Mouse (Mus musculus): ENCODE results near the gene Inhbb. TPM values are rescaled to one million over a fixed set of nuclear protein-coding genes. Genes with fewer than 3 reads are reported as not detected.

The Inhbb gene
- 0.73 and 0.79 TPM in 2 replicates for polyA plus RNA-seq (2015; fragmentation: Nextera tagmentation; extraction: Ambion mirVana)

DNA sequence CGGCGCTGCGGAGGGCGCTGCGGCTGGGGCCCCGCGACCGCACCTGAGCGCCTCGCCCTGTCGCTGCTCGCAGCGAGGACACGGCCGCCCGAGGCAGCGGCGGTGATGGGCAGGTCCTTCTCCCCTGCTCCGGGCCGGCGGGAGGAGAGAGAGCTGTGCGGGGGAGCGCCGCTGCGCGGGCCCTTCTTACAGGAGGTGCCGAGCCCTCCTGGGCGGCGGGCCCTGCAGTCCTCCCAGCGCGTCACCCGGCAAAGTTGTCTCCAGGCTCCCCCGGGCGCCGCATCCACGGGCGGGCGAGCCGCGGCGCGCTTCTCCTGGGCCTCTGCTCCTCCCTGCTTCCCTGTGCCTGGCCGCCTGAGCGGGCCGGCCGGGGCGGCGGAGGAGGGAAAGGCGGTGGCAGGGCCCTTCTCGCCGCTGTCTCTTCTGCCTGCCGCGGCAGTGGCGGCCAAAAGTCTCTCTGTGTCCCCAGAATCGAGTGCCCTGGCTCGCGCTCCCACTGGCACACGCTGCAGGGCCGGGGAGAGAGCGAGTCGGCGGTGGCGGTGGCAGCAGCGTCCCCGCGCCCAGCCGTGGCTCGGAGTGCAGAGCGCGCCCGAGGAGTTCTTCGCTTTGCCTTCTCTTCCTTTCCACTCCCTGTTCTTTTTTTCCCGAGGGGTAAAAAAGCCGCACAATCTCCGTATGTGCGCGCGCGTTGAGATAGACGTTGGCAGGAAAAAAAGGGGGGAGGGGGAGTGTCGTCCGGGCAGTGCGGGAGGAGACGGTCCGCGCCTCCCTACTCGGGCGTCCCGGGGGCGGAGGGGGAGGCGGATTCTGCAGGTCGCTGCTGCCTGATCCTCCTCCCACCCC is at the start of gene Inhbb:
Gene Inhbb (minus strand): TSS at position 673 of the 846 bp plus-strand sequence.
- under 1% methylated on average over 63 of the region's 92 CpGs for WGBS
- H3K4me1 ChIP-seq, result peaks cover 39% of the 10 kb centered on the region
- no peak for ATAC-seq (ENCODE audit: low FRiP score, low read depth)

DNA sequence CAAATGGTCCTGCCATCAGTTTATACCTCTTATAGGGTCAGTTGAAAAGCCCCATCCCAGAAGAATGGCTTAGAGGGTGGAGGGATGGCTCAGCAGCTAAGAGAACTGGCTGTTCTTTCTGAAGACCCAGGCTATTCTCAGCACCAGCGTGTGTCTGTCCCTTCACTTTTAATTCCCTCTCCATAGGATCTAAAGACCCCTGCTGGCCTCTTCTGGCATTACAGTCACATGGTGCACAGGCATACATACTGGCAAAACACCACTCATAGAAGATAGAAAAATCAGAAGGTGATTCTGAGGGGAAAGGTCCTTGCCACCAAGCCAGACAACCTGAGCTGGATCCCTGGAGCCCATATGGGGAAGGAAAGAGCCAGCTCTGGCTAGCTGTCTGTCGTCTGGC is 41.3 kb upstream of the Inhbb start:
- Histone ChIP-seq H3K27me3 (0 out of 2 replicates have a peak, but pooled peaks cover 7% of the 10 kb centered on the region), H3K4me2 (replicated peaks) (no peak overlapping the region), H3K9me3 (no peaks in the 10 kb centered on the region), H3K4me1 (peaks cover 5% of the 10 kb centered on the region; the same call in 1 of the 2 replicates), H3K36me3 (peaks cover 3% of the 10 kb centered on the region; the same call in 1 of the 2 replicates), H3K4me3 (no peak overlapping the region), H3K9ac (no peak overlapping the region), H3K27ac (no peak overlapping the region)
- ATAC-seq (ENCODE audit: low FRiP score, low read depth), result no peak
- WGBS, result 49% methylated on average over 2 of the region's 2 CpGs

More for the DNA sequence above, at the start of gene Inhbb:
- no peaks in the 10 kb centered on the region for H3K9me3 ChIP-seq
- no peak within 1 kb of the TSS for H3K27ac ChIP-seq
- peak within 1 kb of the TSS; percentile 65 for H3K4me3 ChIP-seq
- H3K9ac ChIP-seq, result peak within 1 kb of the TSS; percentile 72
- peaks cover 94% of the 10 kb centered on the region for H3K27me3 ChIP-seq
- peak within 1 kb of the TSS; percentile 100 for H3K4me2 ChIP-seq (replicated peaks)
- H3K36me3 ChIP-seq, result no peaks in the 10 kb centered on the region

DNA sequence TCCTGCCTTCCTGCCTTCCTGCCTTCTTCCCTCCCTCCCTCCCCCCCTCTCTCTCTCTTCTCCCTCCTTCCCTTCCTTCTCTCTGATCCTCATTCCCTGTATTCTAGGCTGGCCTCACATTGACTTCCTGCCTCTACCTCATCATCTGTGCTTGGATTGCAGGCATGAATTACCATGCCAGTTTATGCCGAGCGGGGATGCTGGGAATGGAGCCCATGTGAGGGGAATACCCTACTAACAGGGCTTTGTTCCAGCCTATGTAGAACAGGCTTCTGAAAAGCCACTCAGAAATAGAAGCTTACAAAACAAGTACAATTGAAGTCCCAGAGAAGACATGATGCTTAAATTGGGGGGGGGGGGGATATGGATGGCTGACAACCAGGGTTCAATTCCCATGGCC is 38.0 kb upstream of the Inhbb start:
- no peak overlapping the region for H3K9ac ChIP-seq
- no peak for ATAC-seq (ENCODE audit: low FRiP score, low read depth)
- H3K9me3 ChIP-seq, result no peaks in the 10 kb centered on the region
- H3K4me2 ChIP-seq (replicated peaks), result no peak overlapping the region
- no peak overlapping the region for H3K4me3 ChIP-seq
- peaks cover 28% of the 10 kb centered on the region for H3K4me1 ChIP-seq
- H3K36me3 ChIP-seq, result no peaks in the 10 kb centered on the region
- H3K27me3 ChIP-seq, result peaks cover 15% of the 10 kb centered on the region; the same call in 1 of the 2 replicates
- WGBS, result 65% methylated on average over 2 of the region's 2 CpGs
- H3K27ac ChIP-seq, result no peak overlapping the region

DNA sequence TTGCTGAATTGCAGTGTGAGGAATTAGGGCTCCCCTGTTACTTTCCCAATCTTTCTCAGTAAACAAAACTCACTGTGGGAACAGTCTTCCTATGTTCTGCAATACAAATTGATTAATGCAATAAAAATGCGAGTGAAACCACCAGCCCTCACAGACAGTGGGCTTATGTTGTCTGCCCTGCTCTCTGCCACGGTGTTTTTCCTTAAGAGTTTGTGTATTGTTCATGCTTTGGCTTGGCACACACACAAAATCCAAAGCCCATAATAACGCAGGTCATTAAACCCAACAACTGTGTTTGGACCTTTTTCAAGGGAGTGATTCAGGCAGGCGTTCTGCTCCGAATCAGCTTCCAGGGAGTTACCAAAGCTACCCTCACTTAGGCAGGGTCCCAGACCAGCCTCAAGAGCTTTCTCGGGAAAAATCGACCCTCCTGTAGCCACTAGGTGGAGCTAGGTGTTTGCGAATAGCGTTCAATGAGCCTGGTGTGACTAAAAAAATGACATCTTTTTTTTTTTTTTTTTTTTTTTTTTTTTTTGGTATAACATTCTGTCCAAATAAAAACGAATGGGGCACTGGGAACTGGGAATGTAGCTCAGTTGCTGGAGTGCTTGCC is 36.1 kb upstream of the Inhbb start:
- peak; percentile 52 for ATAC-seq (ENCODE audit: low FRiP score, low read depth)
- peak overlapping the region; percentile 60 for H3K4me2 ChIP-seq (replicated peaks)
- H3K4me1 ChIP-seq, result peaks cover 34% of the 10 kb centered on the region

DNA sequence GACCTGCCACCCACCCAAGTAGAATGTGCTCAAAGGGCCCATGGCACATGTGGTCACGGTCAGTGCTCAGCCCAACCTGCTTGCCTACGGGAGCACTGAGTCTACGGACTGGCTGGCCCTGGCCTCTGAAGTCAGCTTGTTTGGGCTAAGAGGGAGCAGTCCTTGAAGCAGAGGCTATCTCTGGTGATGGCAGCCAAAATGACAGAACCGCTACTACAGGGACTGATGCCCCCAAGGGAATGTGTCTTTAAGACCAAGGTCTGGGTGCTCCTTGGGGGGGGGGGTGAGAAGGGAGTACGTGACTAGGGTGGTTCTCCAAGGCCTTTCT is 35.4 kb upstream of the Inhbb start:
- Histone ChIP-seq H3K4me1 (peaks cover 34% of the 10 kb centered on the region), H3K36me3 (no peaks in the 10 kb centered on the region), H3K4me2 (replicated peaks) (peak overlapping the region; percentile 60), H3K9me3 (no peaks in the 10 kb centered on the region), H3K9ac (no peak overlapping the region), H3K27me3 (peaks cover 19% of the 10 kb centered on the region; the same call in 1 of the 2 replicates), H3K27ac (peak overlapping the region; percentile 55; the same call in 1 of the 2 replicates), H3K4me3 (peak overlapping the region; percentile 25)
- ATAC-seq (ENCODE audit: low FRiP score, low read depth), result no peak; the same call in 1 of the 2 replicates
- WGBS, result 11% methylated on average over 5 of the region's 5 CpGs

More for the DNA sequence above, 36.1 kb upstream of the Inhbb start:
- no peak overlapping the region for H3K4me3 ChIP-seq
- no peak overlapping the region for H3K9ac ChIP-seq
- H3K36me3 ChIP-seq, result no peaks in the 10 kb centered on the region
- peaks cover 19% of the 10 kb centered on the region; the same call in 1 of the 2 replicates for H3K27me3 ChIP-seq
- H3K27ac ChIP-seq, result no peak overlapping the region
- WGBS, result 7% methylated on average over 10 of the region's 10 CpGs
- H3K9me3 ChIP-seq, result no peaks in the 10 kb centered on the region

DNA sequence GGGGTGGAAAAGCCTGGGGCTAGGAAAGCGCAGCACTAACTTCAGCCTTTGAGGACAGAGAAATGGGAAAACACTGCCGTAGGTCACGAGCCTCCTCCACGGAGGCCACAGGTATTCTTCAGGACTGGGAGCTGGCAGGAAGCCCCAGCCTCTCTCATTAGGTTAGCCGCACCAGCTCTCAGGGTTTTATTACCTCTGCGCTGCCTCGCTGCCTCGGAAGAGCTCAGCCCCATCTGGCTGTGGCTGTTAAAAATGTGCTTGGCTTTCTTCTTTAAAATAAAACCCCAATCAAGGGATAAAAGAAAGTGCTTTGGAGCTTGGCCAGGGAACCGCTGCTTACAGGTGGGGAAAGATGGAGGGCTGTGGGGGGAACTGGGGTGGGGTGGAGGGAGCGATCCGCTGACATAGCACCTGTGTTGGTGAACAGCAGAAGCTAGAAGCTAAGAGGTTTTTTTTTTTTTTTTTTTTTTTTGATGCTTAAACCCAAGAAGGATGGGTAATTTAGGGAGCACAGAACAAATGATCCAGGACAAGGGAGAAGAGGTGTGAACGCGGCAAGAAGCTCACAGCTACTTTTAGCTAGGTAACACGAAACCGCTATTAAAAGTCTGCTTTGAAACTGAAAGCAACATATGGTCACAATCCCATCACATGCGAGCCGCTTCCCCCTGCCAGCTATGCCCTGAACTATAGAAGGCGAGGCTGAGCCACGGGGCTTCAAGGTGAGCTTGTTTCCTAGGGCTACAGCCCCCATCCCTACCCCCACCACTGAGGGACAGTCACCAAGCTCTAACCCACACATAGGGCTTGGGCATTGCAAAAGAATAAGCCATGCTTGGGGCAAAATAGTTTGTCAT is 34.9 kb upstream of the Inhbb start:
- Histone ChIP-seq H3K4me1 (peaks cover 34% of the 10 kb centered on the region), H3K27ac (peak overlapping the region; percentile 55; the same call in 1 of the 2 replicates), H3K4me3 (peak overlapping the region; percentile 25), H3K9ac (no peak overlapping the region), H3K4me2 (replicated peaks) (peak overlapping the region; percentile 60), H3K27me3 (peaks cover 19% of the 10 kb centered on the region; the same call in 1 of the 2 replicates), H3K9me3 (no peaks in the 10 kb centered on the region), H3K36me3 (no peaks in the 10 kb centered on the region)
- WGBS, result 3% methylated on average over 19 of the region's 19 CpGs
- ATAC-seq (ENCODE audit: low FRiP score, low read depth), result peak; percentile 77

DNA sequence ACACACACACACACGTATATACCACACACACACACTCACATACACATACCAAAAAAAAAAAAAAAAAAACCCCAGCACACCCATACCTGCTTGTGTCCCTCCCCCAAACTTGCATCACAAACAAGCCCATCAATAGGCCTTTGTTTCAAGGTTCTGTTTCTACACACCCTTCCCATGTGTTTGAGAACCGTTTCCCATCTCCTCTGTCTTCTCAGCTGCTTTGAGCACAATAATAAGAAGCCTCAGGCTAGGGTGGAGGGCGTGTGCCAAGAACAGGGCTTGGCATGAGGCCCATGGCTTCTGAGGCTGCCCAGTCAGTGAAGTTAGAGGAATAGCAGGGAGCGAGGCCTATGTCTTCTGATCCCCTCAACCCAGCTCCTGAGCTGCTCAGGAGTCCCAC is 31.7 kb upstream of the Inhbb start:
- no peak overlapping the region for H3K4me3 ChIP-seq
- H3K27ac ChIP-seq, result no peak overlapping the region
- no peak overlapping the region for H3K4me2 ChIP-seq (replicated peaks)
- no peak overlapping the region for H3K9ac ChIP-seq
- no peak for ATAC-seq (ENCODE audit: low FRiP score, low read depth)
- 57% methylated on average over 3 of the region's 4 CpGs for WGBS
- H3K9me3 ChIP-seq, result no peaks in the 10 kb centered on the region
- no peaks in the 10 kb centered on the region for H3K36me3 ChIP-seq
- peaks cover 12% of the 10 kb centered on the region; the same call in 1 of the 2 replicates for H3K27me3 ChIP-seq
- peaks cover 39% of the 10 kb centered on the region for H3K4me1 ChIP-seq

DNA sequence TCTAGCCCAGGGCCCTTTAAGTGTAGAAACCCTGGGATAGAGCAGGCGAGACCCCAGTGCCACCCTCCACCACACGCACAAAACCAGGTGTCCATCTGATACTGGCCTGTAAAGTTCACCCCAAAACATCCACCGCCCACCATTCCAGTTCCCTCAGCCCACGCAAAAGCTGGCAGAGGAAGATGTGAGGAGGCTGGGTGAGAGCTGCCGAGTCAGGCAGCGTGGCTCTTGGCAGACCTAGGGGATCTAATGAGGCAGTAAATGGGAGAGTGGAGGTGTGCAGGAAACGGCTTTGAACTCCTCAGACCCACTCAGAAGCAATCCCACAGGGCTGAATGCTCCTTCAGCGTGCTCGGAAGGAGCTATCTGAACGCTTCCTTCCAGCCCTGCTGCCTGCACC is 29.4 kb upstream of the Inhbb start:
- no peak for ATAC-seq (ENCODE audit: low FRiP score, low read depth)
- Histone ChIP-seq H3K9me3 (no peaks in the 10 kb centered on the region), H3K4me1 (peaks cover 18% of the 10 kb centered on the region), H3K36me3 (no peaks in the 10 kb centered on the region), H3K4me2 (replicated peaks) (no peak overlapping the region), H3K27me3 (peaks cover 12% of the 10 kb centered on the region; the same call in 1 of the 2 replicates), H3K9ac (no peak overlapping the region), H3K27ac (no peak overlapping the region), H3K4me3 (no peak overlapping the region)
- 41% methylated on average over 10 of the region's 10 CpGs for WGBS

DNA sequence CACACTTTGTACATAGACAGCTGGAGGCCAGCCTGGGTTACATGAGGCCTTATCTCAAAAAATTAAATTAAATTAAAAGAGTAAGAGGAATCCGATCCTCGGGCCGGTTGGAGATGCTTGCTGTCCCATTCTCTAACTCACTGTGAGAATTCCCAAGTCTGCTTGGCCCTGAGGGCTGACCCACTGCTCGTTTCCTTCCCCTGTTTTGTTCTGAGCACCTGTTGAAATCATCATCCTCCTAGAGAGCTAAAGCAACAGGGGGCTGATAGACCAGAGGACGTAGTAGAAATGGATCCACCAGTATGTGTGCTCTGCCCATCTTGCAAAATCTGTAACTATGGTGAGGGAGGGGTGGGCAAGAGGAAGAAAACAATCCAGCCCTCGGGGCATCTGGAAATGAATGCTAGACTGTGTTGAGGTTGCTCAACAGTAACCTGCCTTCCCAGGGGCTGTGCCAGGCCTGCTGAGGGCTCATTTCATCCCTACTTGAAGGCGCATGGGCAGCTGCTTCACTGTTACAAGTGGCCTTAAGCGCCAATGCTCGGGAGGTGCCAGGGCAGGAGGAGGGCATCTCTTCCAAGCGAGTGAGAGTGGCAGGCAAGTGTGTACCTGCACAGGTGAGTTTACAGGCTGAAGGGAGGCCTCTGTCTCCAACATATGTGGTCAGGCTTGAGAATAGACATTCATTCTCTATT is 28.8 kb upstream of the Inhbb start:
- H3K4me1 ChIP-seq, result peaks cover 13% of the 10 kb centered on the region
- H3K9me3 ChIP-seq, result no peaks in the 10 kb centered on the region
- H3K36me3 ChIP-seq, result no peaks in the 10 kb centered on the region
- WGBS, result 76% methylated on average over 10 of the region's 10 CpGs
- peaks cover 9% of the 10 kb centered on the region; the same call in 1 of the 2 replicates for H3K27me3 ChIP-seq
- no peak overlapping the region for H3K9ac ChIP-seq
- H3K27ac ChIP-seq, result no peak overlapping the region
- ATAC-seq (ENCODE audit: low FRiP score, low read depth), result no peak
- H3K4me2 ChIP-seq (replicated peaks), result no peak overlapping the region
- H3K4me3 ChIP-seq, result no peak overlapping the region

DNA sequence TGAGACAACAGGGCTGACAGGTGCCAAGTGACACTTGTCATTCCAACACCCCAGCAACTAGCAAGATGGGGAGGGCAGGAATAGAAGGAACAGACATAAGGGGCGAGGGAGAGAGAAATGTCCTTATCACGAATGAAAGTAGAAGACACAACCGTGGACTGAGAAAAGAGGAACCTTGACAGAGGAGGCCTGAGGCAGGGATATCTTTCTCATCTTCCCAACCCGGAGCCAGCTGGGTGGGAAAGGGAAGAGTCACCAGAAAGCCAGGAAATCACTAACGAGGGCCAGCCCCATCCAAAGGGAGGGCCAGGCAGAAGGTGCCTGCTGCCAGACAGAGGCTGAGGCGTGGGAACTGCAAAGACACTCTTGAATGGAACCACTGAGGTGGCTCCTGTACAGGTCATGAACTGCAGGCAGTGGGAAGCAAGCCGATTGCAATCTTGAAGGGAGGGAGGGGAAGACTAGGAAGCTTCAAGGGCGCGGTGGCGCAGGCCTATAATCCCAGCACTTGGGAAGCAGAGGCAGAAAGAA is 24.8 kb upstream of the Inhbb start:
- Histone ChIP-seq H3K4me2 (replicated peaks) (no peak overlapping the region), H3K4me1 (peaks cover 5% of the 10 kb centered on the region), H3K27me3 (no peaks in the 10 kb centered on the region), H3K27ac (no peak overlapping the region), H3K36me3 (no peaks in the 10 kb centered on the region), H3K9me3 (no peaks in the 10 kb centered on the region), H3K9ac (no peak overlapping the region), H3K4me3 (no peak overlapping the region)
- ATAC-seq (ENCODE audit: low FRiP score, low read depth), result no peak
- 61% methylated on average over 10 of the region's 10 CpGs for WGBS
